Mouse (Mus musculus): ENCODE results near the gene Higd1c.

DNA sequence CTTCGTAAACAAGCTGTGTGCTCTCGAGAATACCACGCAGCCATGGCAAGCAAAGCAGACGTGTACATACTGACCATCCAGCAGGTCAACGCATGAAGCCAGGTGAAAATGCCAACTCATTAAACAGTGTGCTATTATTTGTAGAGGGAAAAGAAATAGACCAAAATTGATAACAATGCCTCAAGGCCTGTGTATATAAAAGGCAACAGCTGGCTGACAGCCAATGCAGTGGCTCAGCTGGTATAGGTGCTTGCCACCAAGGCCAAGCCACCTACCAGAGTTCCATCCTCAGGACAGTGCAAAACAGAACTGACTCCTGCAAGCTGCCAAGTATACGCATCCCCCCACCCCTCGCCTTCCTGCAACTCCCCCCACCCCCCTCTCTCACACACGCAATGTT is 51.3 kb downstream of the Higd1c start:
- no peak for TF ChIP-seq EP300 (IDR thresholded peaks at IDR 0.05; ENCODE audit: low read depth)
- no peak for TF ChIP-seq CTCF (IDR thresholded peaks at IDR 0.05; ENCODE audit: low read depth)

All from liver, postnatal 0 days (tissue).